Mouse (Mus musculus) megakaryocyte, adult 5-6 weeks (primary cell): ENCODE data around the gene Skint5. TPM values are rescaled to one million over a fixed set of nuclear protein-coding genes. Genes with fewer than 3 reads are reported as not detected.
"Not testable (repeated sequence)": the region's sequence is repeated elsewhere in the genome, so short reads cannot be mapped to it uniquely, and the experiment has no call there.

ENCODE experiments used
- ATAC-seq: 2 replicates; pipeline ENCODE4 v1.8.0; 2016; ENCODE audit warnings: mild to moderate bottlenecking, inconsistent platforms; ENCODE audit not compliant: poor library complexity, severe bottlenecking
- total RNA-seq, 2 experiments: library from RNA; stranded (forward) in 1 of 2; stranded (reverse) in 1 of 2; fragments of 153-499, 151-499 nt in 1 of 2; fragments of 221-1000, 200-1000 nt in 1 of 2; gene quantifications; 2 replicates each; pipeline versions ENCODE4 v1.2.3 to v1.2.4; 2015 to 2017

The Skint5 gene
- total RNA-seq (2015) = not detected in 2 replicates
- not detected in 2 replicates for total RNA-seq (2017)

- no peak for ATAC-seq
Observed at GRCm38 (mm10) chr4:113999403-113999802, at the start of gene Skint5. TSS of gene Skint5 (minus strand) at chr4:113999503.

- ATAC-seq = no peak
Observed at GRCm38 (mm10) chr4:113957343-113957742, 42.0 kb downstream of the Skint5 start.

- no peak for ATAC-seq
Observed at GRCm38 (mm10) chr4:113764182-113764581, 235.1 kb downstream of the Skint5 start.

GRCm38 (mm10) chr4:113763684-113764083 is 235.6 kb downstream of the Skint5 start:
- ATAC-seq = no peak

- ATAC-seq = not testable (repeated sequence)
Observed at GRCm38 (mm10) chr4:113448230-113448629, 551.1 kb downstream of the Skint5 start.

Other genes starting within 250 kb of the Skint5 start
- not detected in 2 replicates for gene Skint11, start 163.9 kb upstream of the Skint5 start, total RNA-seq (2015)
- not detected in 2 replicates for gene Skint11, start 163.9 kb upstream of the Skint5 start, total RNA-seq (2017)